10 mouse cellular contexts compared by ENCODE assay signal in genomic region chr5:36085621-36086020, GRCm38 (mm10).
DNase-seq lines count a peak whose midpoint lies in the region; ATAC-seq and TF ChIP-seq lines count a peak whose summit lies in the region.
"Had no signal": no experiment of that assay in that cellular context is flagged by ENCODE, and none has a peak within 500 bp of the region (broad histone marks: within the 10 kb centered on the region; RNA-seq: fewer than 3 reads in every experiment).

No protein-coding gene starts in this region.

- no peak overlapping the region for H3K4me3 ChIP-seq in lung, postnatal 0 days (ENCODE audit: low read depth, low read length)
- no peak overlapping the region for H3K4me3 ChIP-seq in intestine, embryonic 16.5 days (ENCODE audit: low read length)

- peak; percentile 16; the same call in 1 of the 2 replicates for ATAC-seq in lung, postnatal 0 days
- no peak for ATAC-seq in activated CD4-positive, CD25-positive, alpha-beta regulatory T cell, adult 4 months
- no peak for ATAC-seq in intestine, embryonic 16.5 days
- ATAC-seq: inflammation-experienced regulatory T-cells, adult 6 months had no signal

- H3K27ac ChIP-seq in lung, postnatal 0 days (ENCODE audit: low read length), result no peak overlapping the region
- H3K27ac ChIP-seq in intestine, embryonic 16.5 days (ENCODE audit: low read length), result no peak overlapping the region

- H3K36me3 ChIP-seq in lung, postnatal 0 days (ENCODE audit: insufficient read depth, low read length), result no peaks in the 10 kb centered on the region
- no peaks in the 10 kb centered on the region for H3K36me3 ChIP-seq in intestine, embryonic 16.5 days (ENCODE audit: control insufficient read depth, insufficient read depth, low read length)

- H3K4me2 ChIP-seq in lung, postnatal 0 days (replicated peaks; ENCODE audit: low read depth, low read length), result no peak overlapping the region
- no peak overlapping the region for H3K4me2 ChIP-seq in intestine, embryonic 16.5 days (ENCODE audit: low read depth, low read length)

- no peak for TF ChIP-seq CTCF in lung, postnatal 0 days (IDR thresholded peaks at IDR 0.05)

- H3K9ac ChIP-seq in lung, postnatal 0 days (replicated peaks; ENCODE audit: low read depth), result no peak overlapping the region
- no peak overlapping the region for H3K9ac ChIP-seq in intestine, embryonic 16.5 days (ENCODE audit: low read depth, low read length)

- WGBS in lung, postnatal 0 days, result 58% methylated on average over 4 of the region's 4 CpGs
- 61% methylated on average over 4 of the region's 4 CpGs for WGBS in intestine, embryonic 16.5 days

- no peaks in the 10 kb centered on the region for H3K27me3 ChIP-seq in lung, postnatal 0 days (replicated peaks; ENCODE audit: insufficient read depth, low read length)
- H3K27me3 ChIP-seq in intestine, embryonic 16.5 days (replicated peaks; ENCODE audit: control insufficient read depth, insufficient read depth, low read length), result no peaks in the 10 kb centered on the region

- no peaks in the 10 kb centered on the region for H3K4me1 ChIP-seq in lung, postnatal 0 days (ENCODE audit: insufficient read depth, low read depth, low read length)
- H3K4me1 ChIP-seq in intestine, embryonic 16.5 days (ENCODE audit: control insufficient read depth, insufficient read depth, low read length), result no peaks in the 10 kb centered on the region

- no peak for TF ChIP-seq EP300 in lung, postnatal 0 days (IDR thresholded peaks at IDR 0.05)

- no peaks in the 10 kb centered on the region for H3K9me3 ChIP-seq in lung, postnatal 0 days (ENCODE audit: low read length)
- H3K9me3 ChIP-seq in intestine, embryonic 16.5 days (ENCODE audit: control insufficient read depth, low read length), result no peaks in the 10 kb centered on the region

- DNase-seq in lung, postnatal 0 days (ENCODE audit: low spot score), result peak; percentile 18
- DNase-seq in lung, postnatal 25 days (ENCODE audit: low spot score), result no peak
- peak; percentile 43 to 62 for DNase-seq in frontal cortex, postnatal 25 days (ENCODE audit: low spot score in 2 of 2)
- peak; percentile 70 to 84 for DNase-seq in left cerebral cortex, adult 18-20 months (ENCODE audit: low spot score in 2 of 2)
- peak; percentile 90 for DNase-seq in telencephalon, adult 2 months (ENCODE audit: low read depth, low spot score)
- DNase-seq: cerebellum, adult 18-20 months; lung, postnatal 10 days had no signal
